Mouse (Mus musculus) gastrocnemius, adult 2 months (tissue): ENCODE results near the gene Tgfbi. TPM values are rescaled to one million over a fixed set of nuclear protein-coding genes. Genes with fewer than 3 reads are reported as not detected.
A peak's percentile ranks its signal among the peaks of the same experiment; 100 is the strongest.

Experiments
- DNase-seq: peaks from one replicate; pipeline ENCODE4 v3.0.0; 2022
- H3K27ac ChIP-seq: fragments of 200-600 bp; 2 replicates; pipeline ENCODE4 v1.8.1; 2022; ENCODE audit warnings: mild to moderate bottlenecking
- H3K4me3 ChIP-seq: fragments of 200-600 bp; 2 replicates; pipeline ENCODE4 v1.8.1; 2022; ENCODE audit warnings: mild to moderate bottlenecking, moderate library complexity
- CTCF ChIP-seq: fragments of 200-600 bp; IDR thresholded peaks from 2 replicates; pipeline ENCODE4 v1.8.1; 2022; ENCODE audit warnings: antibody characterized with exemption, mild to moderate bottlenecking, moderate library complexity
- intact Hi-C: fragments of 180-260 bp; cut with DNase I; formaldehyde crosslinking; loops from one replicate; pipeline ENCODE4 v1.15.1; 2025
- total RNA-seq, 2 experiments: library from RNA; stranded (reverse); gene quantifications; 2 replicates each; pipeline ENCODE4 v1.2.3; 2021

The Tgfbi gene
- total RNA-seq, 2 experiments from 2014 or later: 13.0 to 24.8 TPM

DNA sequence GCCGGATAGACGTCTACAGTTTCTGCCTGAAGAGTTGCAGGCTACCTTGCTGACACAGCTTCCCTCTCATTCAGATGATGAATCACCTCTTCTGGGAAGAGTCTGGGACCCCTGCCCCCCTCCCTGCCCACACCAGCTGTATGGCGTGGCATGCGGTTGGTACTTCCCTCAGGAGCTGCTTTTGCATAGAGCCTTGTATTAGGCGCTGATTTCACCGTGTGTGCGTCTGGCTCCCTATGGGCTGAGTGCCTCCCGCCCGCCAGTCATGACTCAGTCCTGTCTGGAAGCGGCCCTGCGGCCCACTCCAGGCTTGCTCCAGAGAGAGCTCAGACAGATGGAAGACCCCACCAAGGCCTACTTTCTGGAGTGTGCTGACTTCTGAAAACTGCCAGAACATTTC, 8.1 kb upstream of the Tgfbi start:
- no peak for TF ChIP-seq CTCF
- Histone ChIP-seq H3K27ac (peak overlapping the region; percentile 61), H3K4me3 (no peak overlapping the region)
- intact Hi-C loops: no loop called here
- DNase-seq: peak; percentile 71

DNA sequence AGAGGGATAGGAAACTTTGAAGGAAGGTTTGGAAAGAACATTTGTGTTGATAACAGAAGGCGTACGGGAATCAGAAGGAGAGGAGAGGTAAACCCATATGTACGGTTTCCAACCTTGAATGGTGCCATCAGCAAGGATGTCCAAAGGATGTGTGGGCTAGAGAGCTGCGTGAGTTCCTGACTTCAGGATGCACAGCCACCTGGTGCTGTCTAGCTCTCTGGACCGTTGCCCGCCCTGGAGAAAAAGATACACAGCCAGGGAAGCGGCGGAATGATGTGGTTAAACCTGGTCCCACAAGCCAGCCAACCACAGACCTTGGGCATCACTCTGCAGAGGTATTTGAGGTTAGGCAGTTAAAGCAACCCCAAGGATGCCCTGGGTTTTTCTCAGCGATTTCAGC, 3.8 kb upstream of the Tgfbi start:
- no peak for TF ChIP-seq CTCF
- Histone ChIP-seq H3K4me3 (no peak overlapping the region), H3K27ac (no peak overlapping the region)
- intact Hi-C loops: no loop called here
- no peak for DNase-seq

DNA sequence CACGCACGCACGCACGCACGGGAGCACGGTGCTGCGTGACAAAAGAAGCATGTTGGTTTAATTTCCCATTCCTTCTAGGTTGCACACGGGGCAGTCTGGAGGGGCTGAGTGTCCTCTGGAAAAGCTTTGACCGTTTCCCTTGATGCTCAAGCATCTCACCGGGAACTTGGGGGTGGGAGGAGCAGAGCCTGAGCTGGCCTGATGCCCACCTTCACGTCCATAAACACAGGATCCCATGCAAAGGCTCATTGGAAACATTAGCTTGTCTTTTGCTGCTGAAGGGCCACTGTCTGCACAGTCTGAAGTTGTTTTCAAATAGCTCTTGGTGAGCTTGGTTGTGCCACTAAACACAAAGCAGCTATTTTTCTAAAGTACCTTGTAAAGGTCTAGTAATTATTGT, 2.6 kb upstream of the Tgfbi start:
- no peak for TF ChIP-seq CTCF
- intact Hi-C loops: no loop called here
- no peak for DNase-seq
- no peak overlapping the region for H3K27ac ChIP-seq
- no peak overlapping the region for H3K4me3 ChIP-seq

DNA sequence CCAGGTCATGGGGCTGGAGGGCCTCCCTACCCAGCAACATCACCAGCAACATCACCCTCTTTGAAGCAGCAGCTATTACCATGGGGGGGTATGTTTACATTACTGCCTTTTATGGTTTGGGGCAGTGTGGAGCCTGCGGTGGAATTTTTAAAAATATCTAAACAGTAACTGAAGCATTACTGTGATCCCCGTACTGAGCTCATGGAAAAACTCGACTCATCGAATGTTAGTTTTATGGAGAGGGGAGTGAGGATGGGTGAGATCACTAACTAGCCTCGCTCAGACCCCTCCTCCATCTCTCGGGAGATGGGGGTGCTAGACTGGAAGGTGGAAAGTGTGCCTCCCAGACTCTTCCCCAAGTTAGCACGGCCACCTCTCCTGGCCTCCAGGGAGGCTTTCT, 2.1 kb upstream of the Tgfbi start:
- TF ChIP-seq CTCF: no peak
- DNase-seq: no peak
- Histone ChIP-seq H3K4me3 (no peak overlapping the region), H3K27ac (no peak overlapping the region)
- intact Hi-C loops: no loop called here

DNA sequence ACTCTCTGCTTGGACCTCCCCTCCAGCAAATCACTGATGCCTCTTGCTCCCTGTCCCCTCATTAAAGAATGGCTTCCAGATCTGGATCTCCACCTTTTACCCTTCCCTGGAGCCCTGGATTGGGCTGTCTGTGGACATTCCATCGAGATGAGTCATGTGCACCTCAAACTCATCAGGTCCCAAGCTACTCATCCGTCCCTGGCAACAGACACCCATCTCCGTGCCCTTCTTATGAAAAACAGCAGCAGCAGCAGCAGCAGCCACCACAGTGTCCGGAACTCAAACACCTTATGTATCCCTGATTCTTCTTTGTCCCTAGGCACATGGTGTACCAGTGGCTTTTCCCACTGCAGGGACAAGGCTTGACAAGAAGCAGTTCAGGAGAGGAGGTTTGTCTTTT, 1.5 kb upstream of the Tgfbi start:
- H3K4me3 ChIP-seq: no peak overlapping the region
- H3K27ac ChIP-seq: no peak overlapping the region
- DNase-seq: no peak
- intact Hi-C loops: no loop called here
- no peak for TF ChIP-seq CTCF

DNA sequence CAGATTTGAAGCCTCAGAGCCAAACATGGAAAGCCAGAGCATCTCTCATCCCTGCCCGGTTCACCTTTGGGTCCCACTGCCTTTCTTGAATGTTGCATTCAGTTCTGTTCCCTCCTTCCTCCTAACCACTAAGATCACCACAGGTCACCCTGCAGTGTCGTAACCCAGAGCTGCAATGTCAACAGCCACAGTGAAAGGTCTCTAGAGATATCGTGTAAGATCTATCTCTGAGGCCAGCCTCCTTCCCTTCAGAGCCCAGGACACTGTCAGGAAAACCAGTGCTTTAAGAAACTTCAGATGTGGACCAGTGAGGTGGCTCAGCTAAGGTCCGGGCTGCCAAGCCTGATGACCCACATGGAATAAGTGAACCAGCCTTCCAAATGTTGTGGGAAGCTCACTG, 1.8 kb downstream of the Tgfbi start:
- no peak for DNase-seq
- no peak for TF ChIP-seq CTCF
- Histone ChIP-seq H3K27ac (peak overlapping the region; percentile 81), H3K4me3 (peak overlapping the region; percentile 75)
- intact Hi-C loops: no loop called here

DNA sequence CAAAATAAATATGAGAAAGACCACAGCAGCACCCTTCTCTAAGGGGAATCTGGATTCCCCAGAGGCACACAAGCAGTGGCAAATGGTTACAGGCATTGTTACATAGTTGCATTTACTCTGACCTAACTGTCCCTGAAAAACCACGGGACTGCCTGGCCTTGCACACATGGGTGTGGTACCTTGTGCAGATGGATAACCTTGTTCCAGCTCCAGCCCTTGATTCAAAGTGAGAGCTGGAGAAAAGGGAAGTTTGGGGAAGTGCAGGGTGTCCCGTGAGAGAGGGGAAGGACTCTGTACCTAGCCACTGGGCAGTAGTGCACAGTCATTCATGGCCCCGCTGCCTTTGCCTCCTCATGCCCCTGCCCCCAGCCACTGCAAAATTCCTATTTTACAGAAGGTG, 2.4 kb downstream of the Tgfbi start:
- Histone ChIP-seq H3K27ac (peak overlapping the region; percentile 81), H3K4me3 (peak overlapping the region; percentile 75)
- intact Hi-C loops: no loop called here
- peak; percentile 55 for DNase-seq
- TF ChIP-seq CTCF: no peak

DNA sequence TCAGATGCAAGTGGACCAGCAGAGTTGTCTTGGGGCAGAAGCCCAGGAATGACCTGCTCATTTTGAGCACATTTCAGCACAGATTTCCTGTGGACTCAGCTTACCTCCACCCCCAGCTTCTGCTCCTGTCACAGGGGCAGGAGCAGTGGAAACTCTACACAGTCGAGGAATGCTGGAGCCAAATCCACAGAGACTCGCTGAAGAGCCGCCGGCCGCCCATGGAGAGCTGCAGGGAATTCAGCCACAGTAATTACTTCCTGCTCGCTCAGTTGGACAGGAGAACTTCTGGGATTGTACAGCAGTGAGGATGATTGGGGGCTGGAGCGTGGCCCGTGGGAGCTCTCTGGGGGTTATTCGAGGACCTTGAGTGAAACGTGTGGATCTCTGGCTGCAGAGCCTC, 3.0 kb downstream of the Tgfbi start:
- Histone ChIP-seq H3K27ac (peak overlapping the region; percentile 81), H3K4me3 (peak overlapping the region; percentile 75)
- DNase-seq: peak; percentile 70
- no peak for TF ChIP-seq CTCF
- intact Hi-C loops: no loop called here

DNA sequence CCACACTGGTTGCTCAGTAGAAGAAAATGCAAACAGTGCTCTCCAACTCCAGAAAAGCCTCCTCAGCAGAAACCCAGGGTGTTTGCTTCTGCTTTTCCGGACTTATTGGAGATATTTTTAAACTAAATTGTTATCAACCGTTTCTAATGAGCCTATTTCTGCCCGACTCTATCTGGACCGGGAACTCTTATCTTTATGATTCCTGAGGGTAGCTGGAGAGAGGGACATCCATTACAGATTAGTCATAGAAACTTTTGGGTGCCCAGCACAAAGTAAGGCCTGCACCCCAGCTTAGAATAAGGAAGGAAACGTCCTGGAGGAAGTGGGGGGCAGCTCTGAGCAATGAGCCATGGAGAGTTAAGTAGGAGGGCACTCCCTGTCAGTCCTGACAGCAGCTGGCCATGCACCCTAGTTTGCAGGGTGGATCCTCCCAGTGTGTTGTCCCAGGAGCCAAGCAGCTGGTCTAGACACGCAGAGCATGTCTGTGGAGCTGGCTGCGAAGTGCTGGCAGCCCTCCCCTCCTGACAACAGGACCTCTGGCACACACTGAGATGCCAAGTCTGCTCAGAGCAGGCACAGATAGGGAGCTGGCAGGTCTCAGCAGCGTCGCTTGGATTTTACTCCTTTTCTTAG, 4.2 kb downstream of the Tgfbi start:
- Histone ChIP-seq H3K4me3 (peak overlapping the region; percentile 75), H3K27ac (peak overlapping the region; percentile 81)
- no peak for TF ChIP-seq CTCF
- DNase-seq: peak; percentile 86
- intact Hi-C loops: no loop called here

DNA sequence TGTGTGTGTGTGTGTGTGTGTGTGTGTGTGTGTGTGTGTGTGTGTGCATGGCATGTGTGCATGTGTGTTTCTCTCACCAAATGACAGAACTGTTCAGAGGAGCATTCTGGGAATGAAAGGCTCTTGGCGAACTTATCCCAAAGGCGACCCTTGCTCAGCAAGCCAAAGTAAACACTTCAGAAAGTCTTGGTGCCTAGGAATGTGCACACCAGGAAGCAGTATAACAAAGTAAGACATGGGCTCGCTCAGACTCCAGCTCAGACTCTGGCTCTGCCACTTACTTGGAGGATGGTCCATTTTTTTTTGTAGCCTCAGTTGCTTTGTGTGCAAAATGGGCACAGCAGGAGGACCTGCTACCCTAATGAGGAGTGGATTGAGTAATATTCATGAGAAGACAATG, 5.4 kb downstream of the Tgfbi start:
- Histone ChIP-seq H3K4me3 (no peak overlapping the region), H3K27ac (no peak overlapping the region)
- no peak for TF ChIP-seq CTCF
- no peak for DNase-seq
- intact Hi-C loops: no loop called here

DNA sequence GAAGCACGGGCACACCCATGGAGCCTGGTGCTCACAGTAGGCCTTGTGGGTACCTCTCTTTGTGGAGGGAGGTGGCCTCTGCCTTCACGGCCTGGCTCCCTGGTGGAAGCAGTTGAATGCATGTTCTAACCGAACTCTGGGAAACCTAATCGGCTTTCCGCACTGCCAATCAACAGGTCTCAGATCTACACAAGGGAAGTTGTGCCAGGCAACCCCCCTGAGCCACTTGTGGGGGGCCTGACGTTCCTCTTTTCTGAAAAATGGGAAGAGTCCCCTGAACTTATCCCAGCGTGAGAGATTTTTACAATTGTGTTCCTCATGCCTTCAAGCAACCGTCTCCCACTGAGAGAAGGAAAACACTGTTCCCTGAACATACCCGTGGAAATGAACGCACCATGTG, 5.9 kb downstream of the Tgfbi start:
- intact Hi-C loops: no loop called here
- no peak overlapping the region for H3K27ac ChIP-seq
- H3K4me3 ChIP-seq: no peak overlapping the region
- TF ChIP-seq CTCF: no peak
- DNase-seq: peak; percentile 26

DNA sequence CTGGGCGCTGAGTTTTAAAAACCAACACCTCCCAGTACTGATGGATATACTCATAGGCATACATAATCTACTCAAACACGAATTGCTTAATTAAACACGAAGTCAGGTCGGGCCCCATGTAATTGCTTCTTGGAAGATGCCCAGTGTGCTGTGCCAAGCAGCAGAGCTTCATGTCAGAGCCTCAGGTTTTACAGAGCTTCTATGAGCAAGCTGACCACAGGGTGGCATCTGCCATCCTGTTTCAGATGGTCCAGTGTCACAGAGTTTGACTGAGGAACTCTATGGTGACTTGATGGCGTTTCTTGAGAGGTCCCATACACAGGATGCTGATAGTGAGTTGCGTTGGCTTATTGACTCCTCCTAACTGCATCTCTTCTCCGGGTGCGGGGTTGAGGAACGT, 6.5 kb downstream of the Tgfbi start:
- Histone ChIP-seq H3K27ac (no peak overlapping the region), H3K4me3 (peak overlapping the region; percentile 26; the same call in 1 of the 2 replicates)
- no peak for DNase-seq
- intact Hi-C loops: no loop called here
- peak; percentile 23; the same call in 1 of the 2 replicates for TF ChIP-seq CTCF

DNA sequence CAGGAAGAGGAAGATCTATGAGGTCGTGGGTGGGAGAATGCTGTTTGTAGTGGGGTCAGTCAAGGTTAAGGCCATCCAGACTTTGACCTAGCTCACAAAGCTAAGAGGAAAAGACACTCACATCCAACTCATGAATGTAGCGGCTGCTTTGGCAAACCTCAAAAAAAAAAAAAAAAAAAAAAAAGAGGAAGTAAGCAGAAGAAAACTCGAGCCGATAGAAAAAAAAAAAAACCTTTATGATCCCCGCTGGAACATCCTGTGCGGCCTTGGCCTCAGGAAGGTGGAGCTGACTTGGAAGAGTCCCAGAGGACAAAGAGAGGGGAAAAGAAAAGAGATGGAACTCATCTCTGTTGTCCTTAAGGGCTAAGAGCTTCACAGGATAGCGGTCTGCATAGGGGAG, 7.1 kb downstream of the Tgfbi start:
- TF ChIP-seq CTCF: no peak
- no peak for DNase-seq
- intact Hi-C loops: no loop called here
- Histone ChIP-seq H3K27ac (no peak overlapping the region), H3K4me3 (peak overlapping the region; percentile 26; the same call in 1 of the 2 replicates)

DNA sequence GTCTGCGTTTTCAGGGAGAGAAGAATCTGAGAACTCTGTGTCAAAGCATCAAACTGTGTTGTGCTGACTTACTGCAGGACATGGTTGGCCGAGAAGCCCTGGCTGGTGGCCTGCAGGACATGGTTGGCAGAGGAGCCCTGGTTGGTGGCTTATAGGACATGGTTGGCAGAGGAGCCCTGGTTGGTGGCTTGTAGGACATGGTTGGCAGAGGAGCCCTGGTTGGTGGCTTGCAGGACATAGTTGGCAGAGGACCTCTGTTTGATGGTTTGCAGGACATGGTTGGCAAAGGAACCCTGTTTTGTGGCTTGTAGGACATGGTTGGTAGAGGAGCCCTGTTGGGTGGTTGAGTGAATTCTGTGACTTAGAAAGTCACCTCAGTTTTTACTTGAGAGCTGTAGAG, 7.9 kb downstream of the Tgfbi start:
- no peak overlapping the region for H3K4me3 ChIP-seq
- intact Hi-C loops: no loop called here
- no peak overlapping the region for H3K27ac ChIP-seq
- TF ChIP-seq CTCF: no peak
- DNase-seq: no peak
